Mouse (Mus musculus) liver, adult 2 months (tissue): ENCODE results near the gene Wrap53.

ENCODE experiments used
- CTCF ChIP-seq: fragments of 200-500 bp; IDR thresholded peaks from 2 replicates; pipeline ENCODE4 v1.5.1; 2011; ENCODE audit warnings: low read depth, low read length, control low read depth
- POLR2A ChIP-seq: fragments of 200-500 bp; IDR thresholded peaks from 2 replicates; pipeline ENCODE4 v1.6.1; 2011; ENCODE audit warnings: low read length, control low read depth; ENCODE audit not compliant: insufficient read depth; ENCODE audit errors: extremely low read depth

- TF ChIP-seq CTCF (no peak), POLR2A (no peak)
These were observed 37.8 kb upstream of the Wrap53 start, which contains the start of gene Shbg for GRCm38 (mm10) chr11:69617805-69618204.
